Mouse (Mus musculus): ENCODE data around the gene Fcrl6.

GRCm38 (mm10) chr1:172549717-172550116 lies 52.6 kb downstream of the Fcrl6 start:
- TF ChIP-seq CTCF (IDR thresholded peaks at IDR 0.05; ENCODE audit: low read depth) (no peak), EP300 (optimal IDR thresholded peaks at IDR 0.05) (no peak)

All from stomach, postnatal 0 days (tissue).